Mouse (Mus musculus) cerebellum, postnatal 4 days (tissue): ENCODE data around the gene Gm21637.
"Not testable (repeated sequence)": the region's sequence is repeated elsewhere in the genome, so short reads cannot be mapped to it uniquely, and the experiment has no call there.

Source experiments
- DNase-seq, 2 experiments: peaks; one replicate each; pipeline ENCODE4 v3.0.0; 2022; ENCODE audit warnings: low spot score in 2 of 2, mixed read lengths in 1 of 2

Gene Gm21637

DNA sequence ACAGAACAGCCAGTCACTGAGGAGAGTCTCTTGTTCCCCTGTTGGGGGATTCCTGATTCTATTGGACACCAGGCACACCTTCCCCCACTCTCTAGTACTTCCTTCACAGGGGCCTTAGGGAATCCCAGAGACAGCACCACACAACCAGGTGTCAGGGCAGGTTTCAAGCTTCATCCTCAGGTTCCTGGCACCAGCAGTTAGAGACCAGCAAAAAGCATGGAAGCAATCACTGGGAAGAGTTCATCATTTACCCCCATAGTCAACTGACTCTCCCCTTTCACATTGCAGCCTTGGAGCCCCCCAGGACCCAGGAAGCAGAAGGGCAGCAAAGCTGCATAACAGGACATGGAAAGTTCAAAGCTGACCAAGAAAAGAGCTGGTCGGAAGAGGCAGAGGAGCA is at the start of gene Gm21637:
Gene Gm21637 (plus strand): TSS at position 301 of the 400 bp plus-strand sequence.
- not testable (repeated sequence) for DNase-seq
